Comparison of ENCODE assay signal across 14 mouse cellular contexts in the genomic region with DNA sequence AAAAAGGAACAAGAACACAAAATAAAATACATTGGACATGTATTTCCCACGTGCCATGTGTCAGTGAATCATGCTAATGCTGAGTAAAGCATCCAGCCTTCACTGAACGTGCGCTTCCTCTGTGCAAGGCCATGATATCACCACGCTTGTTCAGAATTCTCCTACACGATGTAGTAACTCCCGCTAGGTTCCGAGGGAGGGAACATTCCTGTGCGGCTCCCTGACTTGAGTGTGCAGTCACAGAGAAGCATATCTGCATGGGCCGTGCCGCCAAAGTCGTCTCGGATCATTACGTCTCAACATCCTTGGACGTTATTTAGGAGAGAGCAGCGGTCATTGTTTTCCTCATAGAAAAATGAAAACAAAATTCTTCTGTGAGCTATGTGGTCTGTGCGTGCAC.
DNase-seq lines count a peak whose midpoint lies in the region; ATAC-seq lines count a peak whose summit lies in the region.
"Had no signal": no experiment of that assay in that cellular context is flagged by ENCODE, and none has a peak within 500 bp of the region (broad histone marks: within the 10 kb centered on the region; RNA-seq: fewer than 3 reads in every experiment).

No protein-coding gene starts in this region.

- H3K9ac ChIP-seq in kidney, embryonic 16.5 days (replicated peaks; ENCODE audit: low read length): 0 out of 2 replicates have a peak overlapping the region, but pooled peaks have one; percentile 35
- H3K9ac ChIP-seq: limb, embryonic 13.5 days; neural tube, embryonic 15.5 days had no signal

- H3K36me3 ChIP-seq in kidney, embryonic 16.5 days (ENCODE audit: insufficient read depth, low read length): no peaks in the 10 kb centered on the region
- H3K36me3 ChIP-seq: limb, embryonic 13.5 days had no signal

- peaks cover 50% of the 10 kb centered on the region for H3K4me1 ChIP-seq in kidney, embryonic 16.5 days (ENCODE audit: insufficient read depth, low read length)

- WGBS in kidney, embryonic 16.5 days: 39% methylated on average over 16 of the region's 16 CpGs

- H3K4me2 ChIP-seq in kidney, embryonic 16.5 days (replicated peaks; ENCODE audit: low read depth, low read length): 0 out of 2 replicates have a peak overlapping the region, but pooled peaks have one; percentile 4
- H3K4me2 ChIP-seq: limb, embryonic 13.5 days; neural tube, embryonic 15.5 days had no signal

- peak overlapping the region; percentile 87 for H3K27ac ChIP-seq in kidney, embryonic 16.5 days (ENCODE audit: low read length)
- H3K27ac ChIP-seq: limb, embryonic 13.5 days; neural tube, embryonic 15.5 days had no signal

- 0 out of 2 replicates have a peak, but pooled peaks have one; percentile 60 for ATAC-seq in frontal cortex, adult (ENCODE audit: low TSS enrichment)
- peak; percentile 62 for ATAC-seq in kidney, embryonic 16.5 days (ENCODE audit: low FRiP score, low TSS enrichment)
- ATAC-seq: forebrain, embryonic 14.5 days had no signal

- no peaks in the 10 kb centered on the region for H3K9me3 ChIP-seq in kidney, embryonic 16.5 days (ENCODE audit: low read length)
- H3K9me3 ChIP-seq: limb, embryonic 13.5 days; megakaryocyte, embryonic 14.5 days; neural tube, embryonic 15.5 days had no signal

- H3K27me3 ChIP-seq in kidney, embryonic 16.5 days (ENCODE audit: insufficient read depth, low read length): no peaks in the 10 kb centered on the region
- H3K27me3 ChIP-seq: limb, embryonic 13.5 days; megakaryocyte, embryonic 14.5 days; neural tube, embryonic 15.5 days had no signal

- DNase-seq in frontal cortex, postnatal 10 days (ENCODE audit: low spot score in 2 of 2): no peak
- DNase-seq in kidney, adult 8-10 months: no peak
- peak; percentile 45 for DNase-seq in adrenal gland, postnatal 10 days
- peak; percentile 38 for DNase-seq in heart, postnatal 4 days
- DNase-seq in layer of hippocampus, adult 18-20 months (ENCODE audit: low spot score in 2 of 2): no peak
- no peak for DNase-seq in urinary bladder, adult 2 months (ENCODE audit: low spot score)
- DNase-seq: cerebellum, adult 18-20 months; gastrocnemius, postnatal 10 days had no signal

- H3K4me3 ChIP-seq in kidney, embryonic 16.5 days (ENCODE audit: low read length): no peak overlapping the region
- H3K4me3 ChIP-seq: limb, embryonic 13.5 days; megakaryocyte, embryonic 14.5 days; neural tube, embryonic 15.5 days had no signal

Comparison
In these comparisons a context has a peak if more than half of its experiments do, and no peak if none do; other contexts are left out.
1. DNase-seq: peak in adrenal gland, postnatal 10 days (single experiment) and heart, postnatal 4 days (single experiment); none in frontal cortex, postnatal 10 days (0 of 2), kidney, adult 8-10 months (0 of 2), layer of hippocampus, adult 18-20 months (0 of 2) and urinary bladder, adult 2 months (single experiment).